Mouse (Mus musculus): Measurements from ENCODE around the gene Tmem147.
"Not testable (repeated sequence)": the region's sequence is repeated elsewhere in the genome, so short reads cannot be mapped to it uniquely, and the experiment has no call there.

Gene Tmem147

GRCm38 (mm10) chr7:30729396-30730063 is at the start of gene Tmem147:
Gene Tmem147, minus strand, starts transcription at chr7:30729540.
- DNase-seq: peak; percentile 95 to 96

DNA sequence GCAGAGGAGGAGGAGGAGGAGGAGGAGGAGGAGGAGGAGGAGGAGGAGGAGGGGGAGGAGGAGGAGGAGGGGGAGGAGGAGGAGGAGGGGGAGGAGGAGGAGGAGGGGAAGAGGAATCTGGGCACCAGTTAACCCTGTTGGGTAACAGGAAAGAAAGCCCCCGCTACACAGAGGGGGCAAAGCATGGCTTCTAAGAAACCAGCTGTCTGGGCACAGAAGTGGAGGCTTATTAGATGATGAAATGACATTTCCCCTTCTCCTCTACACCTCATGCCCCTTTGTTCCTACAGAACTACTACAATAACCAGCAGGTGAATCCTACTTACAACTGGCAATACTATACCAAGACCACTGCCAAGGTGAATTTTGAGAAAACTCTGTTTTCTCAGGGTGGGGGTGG is 48.6 kb upstream of the Tmem147 start:
- no peak for DNase-seq

DNA sequence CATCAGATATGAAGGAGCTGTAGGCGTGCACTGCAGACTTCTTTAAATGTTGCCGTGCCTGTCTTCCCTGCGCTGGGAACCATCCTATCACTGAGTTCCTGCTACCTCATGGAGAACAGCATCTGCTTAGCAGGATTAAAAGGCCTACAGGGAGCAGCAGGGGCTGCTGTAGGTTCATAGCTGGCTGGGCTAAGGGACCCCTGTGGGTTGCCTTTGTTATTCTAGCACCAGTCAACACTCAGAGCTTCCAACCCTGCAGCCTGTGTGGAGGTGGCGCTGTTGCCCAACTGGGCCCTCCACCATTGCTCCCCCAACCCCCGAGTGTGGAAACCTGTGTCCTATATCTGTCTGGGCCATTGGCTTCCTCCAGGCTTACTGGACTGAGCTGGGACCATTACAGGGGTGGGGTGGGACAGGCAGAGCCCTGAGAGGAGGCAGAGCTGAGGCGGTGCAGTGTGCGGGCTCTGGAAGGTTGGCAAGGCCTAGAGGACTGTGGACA is 47.8 kb upstream of the Tmem147 start:
- no peak for DNase-seq

DNA sequence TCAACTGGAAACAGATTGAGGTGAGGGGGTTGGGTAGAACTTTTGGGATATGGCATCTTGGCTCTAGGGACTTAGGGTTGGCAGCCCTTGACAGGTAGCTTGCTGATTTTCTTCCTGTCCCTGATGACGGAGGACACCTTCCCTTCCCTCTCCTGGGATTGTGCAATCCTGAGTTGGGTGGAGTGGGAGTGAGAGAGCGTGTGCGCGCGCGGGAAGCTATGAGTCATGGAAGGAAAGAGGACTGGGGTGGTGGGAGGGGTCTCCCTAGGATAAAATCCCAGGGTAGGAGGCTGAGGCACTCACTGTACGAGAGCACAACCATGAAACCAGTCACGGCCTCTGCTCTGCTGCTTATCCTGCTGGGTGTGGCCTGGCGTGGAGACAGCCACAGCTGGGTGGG is 46.8 kb upstream of the Tmem147 start:
- no peak for DNase-seq

- peak; percentile 23 to 29 for DNase-seq
Measured at GRCm38 (mm10) chr7:30769236-30769635, 39.9 kb upstream of the Tmem147 start.

GRCm38 (mm10) chr7:30766408-30766807 is 37.1 kb upstream of the Tmem147 start:
- no peak for DNase-seq

DNA sequence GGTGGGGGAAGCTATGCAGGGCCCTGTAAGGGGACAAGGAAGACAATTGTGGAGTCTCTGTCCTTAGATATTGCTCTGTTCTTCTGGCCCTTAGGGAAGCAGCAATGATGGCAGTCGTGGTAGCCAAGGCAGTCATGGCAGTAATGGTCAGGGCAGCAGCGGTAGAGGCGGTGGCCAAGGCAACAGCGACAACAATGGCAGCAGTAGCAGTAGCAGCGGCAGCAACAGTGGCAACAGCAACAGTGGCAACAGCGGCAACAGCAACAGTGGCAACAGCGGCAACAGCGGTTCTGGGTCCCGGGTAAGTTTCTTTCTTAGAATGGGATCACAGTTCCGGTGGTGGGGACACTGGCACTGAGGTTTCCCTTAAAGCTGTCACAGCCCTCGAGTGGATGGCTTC is 35.8 kb upstream of the Tmem147 start:
- DNase-seq: no peak

DNA sequence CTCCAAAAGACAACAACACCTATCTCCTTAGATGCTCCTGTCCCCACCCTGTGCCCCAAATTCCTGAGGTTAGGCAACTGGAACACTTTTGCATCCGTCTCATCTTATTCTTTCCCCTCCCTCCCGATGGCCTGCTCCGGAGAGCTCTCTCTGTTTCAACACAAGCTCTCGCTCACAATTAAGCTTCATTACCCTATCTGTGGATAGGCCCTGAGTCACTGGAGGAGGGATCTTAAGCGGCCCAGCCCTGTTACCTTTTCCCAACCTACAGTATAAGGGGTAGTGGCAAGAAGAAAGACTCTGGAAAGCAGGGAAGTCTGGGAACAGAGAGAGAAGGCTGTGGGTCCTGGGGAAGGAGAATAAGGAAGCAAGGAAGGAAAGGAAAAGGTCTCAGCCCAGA is 34.1 kb upstream of the Tmem147 start, which contains the start of gene Dmkn:
Gene Dmkn, plus strand, starts transcription at position 301 of the 400 bp plus-strand sequence.
- no peak for DNase-seq

DNA sequence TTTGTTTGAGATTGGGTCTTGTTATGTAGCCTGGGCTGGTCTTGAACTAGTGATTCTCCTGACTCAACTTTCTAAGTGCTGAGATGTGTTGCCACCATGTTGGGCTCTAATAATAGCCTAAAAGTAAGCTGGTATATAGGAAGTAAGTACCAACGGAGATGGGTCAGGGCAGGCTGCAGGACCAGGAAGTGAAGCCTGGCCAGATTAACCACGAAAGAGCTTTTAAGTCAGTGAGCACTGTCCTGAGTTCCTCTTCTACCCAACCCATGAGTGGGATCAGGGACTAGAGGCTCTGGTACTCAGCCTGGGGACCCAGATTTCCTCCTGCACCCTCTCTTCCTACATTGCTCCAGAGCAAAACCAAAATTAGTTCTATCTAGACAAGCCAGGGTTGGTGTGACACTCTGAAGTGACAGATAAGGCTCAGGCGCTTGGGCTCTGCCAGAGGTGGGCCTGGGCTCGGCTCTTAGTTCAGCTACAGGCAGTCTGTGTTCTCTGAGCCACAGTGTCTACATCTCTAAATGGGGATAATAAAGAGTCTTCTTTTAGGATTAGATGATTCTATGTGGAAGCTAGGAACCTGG is 32.5 kb upstream of the Tmem147 start:
- no peak for DNase-seq

GRCm38 (mm10) chr7:30758853-30759252 is 29.5 kb upstream of the Tmem147 start:
- peak; percentile 36 to 47 for DNase-seq

GRCm38 (mm10) chr7:30757001-30757400 is 27.7 kb upstream of the Tmem147 start:
- DNase-seq: no peak

DNA sequence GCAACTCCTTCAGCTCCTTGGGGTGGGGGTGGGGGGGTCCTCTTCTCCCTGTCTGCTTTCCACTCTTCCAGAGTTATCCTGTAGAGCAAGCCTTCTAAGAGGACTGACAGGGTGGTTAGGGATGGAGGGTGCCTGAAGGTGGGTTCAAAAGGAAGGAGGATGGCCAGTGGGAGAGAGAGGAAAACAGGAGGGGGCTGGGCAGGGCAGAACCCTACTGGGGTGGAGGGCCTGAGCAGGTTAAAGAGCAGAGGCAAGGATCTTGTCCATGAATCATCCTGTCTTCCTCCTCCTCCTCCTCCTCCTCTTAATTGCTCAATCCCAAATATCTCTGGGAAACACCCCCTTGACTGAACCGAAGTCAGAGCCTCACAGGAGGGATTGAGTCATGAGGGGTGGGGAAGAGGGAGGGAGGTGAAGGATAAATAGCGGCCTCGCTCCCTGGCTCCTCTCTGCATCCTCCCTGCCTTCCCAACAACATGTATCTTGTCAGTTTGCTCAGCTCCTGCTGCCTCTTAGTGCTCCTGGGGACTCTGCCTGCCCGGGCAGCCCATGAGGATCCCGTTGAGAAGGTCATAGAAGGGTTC is 21.8 kb upstream of the Tmem147 start, which contains the start of gene Sbsn:
Gene Sbsn, plus strand, starts transcription at position 386 of the 584 bp plus-strand sequence.
- no peak for DNase-seq

- no peak for DNase-seq
Measured at GRCm38 (mm10) chr7:30749824-30750606, 20.7 kb upstream of the Tmem147 start.

DNA sequence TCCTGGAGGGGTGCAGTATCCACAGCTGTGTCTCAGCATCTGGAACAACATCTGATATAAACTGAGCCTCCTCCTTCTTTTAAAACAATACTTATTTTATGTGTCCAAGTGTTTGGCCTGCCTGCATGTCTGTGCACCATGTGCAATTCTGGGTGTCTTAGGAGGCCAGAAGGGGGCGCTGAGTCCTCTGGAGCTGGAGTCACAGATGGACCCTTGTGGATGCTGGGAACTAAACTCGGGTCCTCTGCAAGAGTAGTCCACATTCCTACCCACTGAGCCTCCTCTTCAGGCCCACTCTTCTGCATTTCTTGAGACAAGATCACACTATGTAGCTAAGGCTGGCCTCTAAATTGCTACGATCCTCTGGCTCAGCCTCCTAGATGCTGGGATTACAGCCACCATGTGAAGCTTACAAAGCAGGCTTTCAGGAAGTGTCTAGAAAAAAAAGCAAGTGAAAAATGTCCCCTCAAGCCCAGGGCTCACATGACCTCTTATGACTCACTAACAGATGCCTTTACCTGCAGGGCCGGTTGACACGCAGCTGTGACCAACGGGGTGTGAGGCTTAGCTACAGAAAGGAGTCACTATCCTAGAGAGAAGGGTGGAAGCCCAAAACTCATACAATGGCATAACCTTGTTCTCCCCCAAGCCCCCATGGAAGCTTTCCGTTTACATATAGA is 18.3 kb upstream of the Tmem147 start:
- no peak for DNase-seq

- no peak for DNase-seq
Measured at GRCm38 (mm10) chr7:30744022-30744598, 14.8 kb upstream of the Tmem147 start.

DNA sequence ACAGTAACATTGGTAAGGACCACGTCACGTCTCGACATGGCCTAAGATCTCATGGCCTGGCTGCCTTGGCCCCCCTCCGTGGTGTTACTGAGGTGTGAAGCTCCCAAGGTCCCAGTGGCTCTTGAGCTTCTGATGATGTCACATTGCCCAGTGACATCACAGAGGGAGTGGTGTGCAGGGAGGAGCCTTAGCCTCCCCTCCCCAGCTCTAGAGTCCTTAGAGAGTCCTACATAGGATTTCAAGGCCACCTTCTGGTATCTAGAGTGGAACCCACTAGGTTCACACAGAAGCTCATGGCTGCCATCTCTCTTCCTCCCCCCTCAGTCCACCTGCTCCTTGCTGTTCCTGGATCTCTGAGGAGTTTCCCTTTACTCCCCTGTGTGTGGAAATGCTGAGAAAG is 14.3 kb upstream of the Tmem147 start, which contains the start of gene Gapdhs:
Gene Gapdhs, minus strand, starts transcription at position 65 of the 400 bp plus-strand sequence.
- DNase-seq: not testable (repeated sequence)

DNA sequence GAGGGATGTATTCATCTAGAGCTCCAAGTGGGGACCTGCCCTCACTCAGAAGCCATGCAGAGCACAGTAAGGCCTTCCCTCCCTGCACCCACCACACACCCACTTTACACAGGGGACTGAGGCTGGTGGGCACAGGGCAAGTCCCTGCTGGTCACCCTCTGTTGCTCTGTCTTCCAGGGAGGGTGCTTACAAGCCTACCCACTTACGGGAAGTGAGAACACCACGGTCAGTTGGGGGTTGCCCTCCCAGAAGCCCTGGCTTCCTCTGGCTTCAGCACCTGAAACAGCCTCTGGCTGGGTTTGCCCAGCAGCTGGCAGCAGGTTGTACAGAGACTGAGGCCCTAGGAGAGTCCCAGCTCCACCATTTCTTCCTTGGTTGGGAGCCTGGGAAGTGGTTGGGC is 13.2 kb upstream of the Tmem147 start:
- DNase-seq: peak; percentile 32 to 47

DNA sequence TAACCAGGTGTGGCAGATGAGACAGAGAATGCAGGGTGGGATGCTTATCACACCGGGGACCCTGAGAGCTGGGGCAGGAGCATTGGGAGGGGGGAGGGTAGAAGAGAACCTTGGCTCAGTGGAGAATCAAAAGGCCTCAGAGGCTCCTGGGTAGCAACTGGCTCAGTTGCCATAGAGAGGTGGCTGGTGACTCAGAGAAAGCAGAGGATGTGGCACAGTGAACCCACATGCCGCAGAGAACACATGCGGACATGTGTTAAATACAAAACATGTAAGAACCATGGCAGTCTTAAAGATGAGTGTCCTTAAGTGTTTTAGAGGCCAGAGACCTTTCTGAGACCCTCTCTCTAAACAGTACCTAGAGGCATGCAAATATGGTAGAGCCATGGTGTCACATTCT is 6.9 kb upstream of the Tmem147 start:
- no peak for DNase-seq

- DNase-seq: not testable (repeated sequence)
Measured at GRCm38 (mm10) chr7:30730064-30730722, 853 bp upstream of the Tmem147 start.

GRCm38 (mm10) chr7:30728739-30729395 is 473 bp downstream of the Tmem147 start:
- no peak for DNase-seq

DNA sequence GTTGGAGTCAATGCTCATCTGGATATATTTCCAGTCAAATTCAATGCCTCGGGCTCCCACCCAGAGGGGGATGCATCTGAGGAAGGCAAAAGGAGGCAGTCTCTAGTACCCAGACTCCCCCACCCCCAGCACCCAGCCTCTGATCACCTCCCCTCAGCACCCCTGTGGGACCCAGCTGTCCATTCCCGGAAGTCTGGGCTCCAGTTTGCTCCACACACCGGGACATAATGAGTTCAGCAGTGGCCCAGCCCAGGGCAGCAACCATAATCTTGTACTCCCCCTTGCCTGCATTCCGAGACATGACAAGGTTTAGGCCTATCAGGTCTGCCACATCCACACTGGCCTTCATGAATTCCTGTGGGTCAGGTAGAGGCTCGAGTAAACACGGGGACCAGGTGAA is 1.1 kb downstream of the Tmem147 start:
- no peak for DNase-seq

Data from B cell, adult 2 months (primary cell).